Mouse (Mus musculus) heart, adult 11 months (tissue): ENCODE data around the gene Ep300.
"Not testable (repeated sequence)": the region's sequence is repeated elsewhere in the genome, so short reads cannot be mapped to it uniquely, and the experiment has no call there.

Experiments used
- DNase-seq: peaks from one replicate; pipeline ENCODE4 v3.0.0; 2022

The Ep300 gene

GRCm38 (mm10) chr15:81598742-81599141 lies 13.6 kb downstream of the Ep300 start:
- DNase-seq = peak; percentile 78

DNA sequence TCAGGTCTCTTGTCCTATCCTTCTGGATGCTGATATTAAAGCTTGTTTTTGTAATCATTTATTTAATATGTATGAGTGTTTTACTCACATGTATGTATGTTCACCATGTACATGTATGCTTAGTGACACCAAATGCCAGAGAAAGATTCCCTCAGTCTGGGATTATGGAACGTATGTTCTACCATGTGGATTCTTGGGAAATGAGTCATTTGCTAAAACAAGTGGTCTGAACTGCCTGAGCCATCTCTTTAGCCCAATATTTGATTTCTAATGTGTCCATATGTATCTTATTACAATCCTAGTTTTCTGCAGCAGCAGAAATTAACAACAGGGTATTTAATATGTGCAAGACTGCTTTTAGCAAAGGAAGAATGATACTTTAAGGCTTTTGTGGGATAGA lies 20.1 kb downstream of the Ep300 start:
- DNase-seq = no peak

- DNase-seq = no peak
These were observed 21.5 kb downstream of the Ep300 start for GRCm38 (mm10) chr15:81606634-81607033.

GRCm38 (mm10) chr15:81649516-81650455 lies 64.6 kb downstream of the Ep300 start:
- DNase-seq = peak; percentile 93

DNA sequence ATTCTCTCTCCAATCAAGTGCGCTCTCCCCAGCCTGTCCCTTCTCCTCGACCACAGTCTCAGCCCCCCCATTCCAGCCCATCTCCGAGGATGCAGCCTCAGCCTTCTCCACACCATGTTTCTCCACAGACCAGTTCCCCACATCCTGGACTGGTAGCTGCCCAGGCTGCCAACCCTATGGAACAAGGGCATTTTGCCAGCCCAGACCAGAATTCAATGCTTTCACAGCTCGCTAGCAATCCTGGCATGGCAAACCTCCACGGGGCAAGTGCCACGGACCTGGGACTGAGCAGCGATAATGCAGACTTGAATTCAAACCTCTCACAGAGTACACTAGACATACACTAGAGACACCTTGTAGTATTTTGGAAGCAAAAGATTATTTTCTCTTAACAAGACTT lies 65.5 kb downstream of the Ep300 start:
- peak; percentile 90 for DNase-seq

- no peak for DNase-seq
These were observed 76.5 kb downstream of the Ep300 start for GRCm38 (mm10) chr15:81661701-81662100.

GRCm38 (mm10) chr15:81663281-81663680 lies 78.1 kb downstream of the Ep300 start:
- no peak for DNase-seq

DNA sequence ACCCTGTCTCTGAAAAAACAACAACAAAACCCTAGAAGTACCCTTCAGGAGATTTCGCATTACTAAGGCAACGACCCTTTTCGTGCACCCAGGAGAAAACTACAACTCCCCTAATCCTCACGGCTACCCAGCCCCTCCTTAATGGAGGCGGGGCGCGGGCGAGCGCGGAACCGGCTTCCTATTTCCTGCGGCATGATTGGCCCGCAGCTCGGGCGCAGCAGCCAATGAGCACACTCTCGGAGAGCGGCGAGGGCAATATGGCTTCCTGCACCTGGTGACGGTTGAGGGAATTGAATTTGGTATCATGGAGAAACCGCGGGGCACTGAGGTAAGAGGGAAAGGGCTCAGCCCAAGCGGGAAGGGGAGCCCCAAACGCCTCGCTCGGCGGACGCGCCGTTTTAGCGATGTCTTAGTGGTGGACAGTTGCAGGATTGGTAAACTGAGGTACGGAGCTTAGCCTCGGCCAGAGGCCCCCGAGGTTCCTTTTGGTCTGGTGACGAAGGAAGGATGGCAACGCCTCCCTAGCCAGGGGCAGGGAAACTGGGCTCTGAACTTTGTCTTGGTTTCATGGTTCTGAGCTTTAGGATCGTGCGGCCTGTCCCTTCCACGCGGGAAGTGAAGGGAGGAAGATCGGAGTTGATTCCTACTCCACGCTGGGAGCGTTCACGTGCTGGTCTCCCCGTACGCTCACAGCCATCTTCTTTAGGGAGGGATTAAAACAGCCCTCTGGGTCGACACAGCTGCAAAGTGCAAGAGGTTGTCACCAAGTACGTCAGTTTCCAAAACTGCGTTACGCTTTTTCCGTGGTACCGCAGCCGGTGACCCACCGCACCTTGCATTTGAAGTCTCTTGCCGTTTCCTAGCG lies 78.8 kb downstream of the Ep300 start, which contains the start of gene L3mbtl2:
Gene L3mbtl2, plus strand, starts transcription at position 193 of the 865 bp plus-strand sequence.
- DNase-seq = peak; percentile 99

- DNase-seq = no peak
These were observed 81.8 kb downstream of the Ep300 start for GRCm38 (mm10) chr15:81666957-81667356.

GRCm38 (mm10) chr15:81670231-81670640 lies 85.1 kb downstream of the Ep300 start:
- DNase-seq = no peak

DNA sequence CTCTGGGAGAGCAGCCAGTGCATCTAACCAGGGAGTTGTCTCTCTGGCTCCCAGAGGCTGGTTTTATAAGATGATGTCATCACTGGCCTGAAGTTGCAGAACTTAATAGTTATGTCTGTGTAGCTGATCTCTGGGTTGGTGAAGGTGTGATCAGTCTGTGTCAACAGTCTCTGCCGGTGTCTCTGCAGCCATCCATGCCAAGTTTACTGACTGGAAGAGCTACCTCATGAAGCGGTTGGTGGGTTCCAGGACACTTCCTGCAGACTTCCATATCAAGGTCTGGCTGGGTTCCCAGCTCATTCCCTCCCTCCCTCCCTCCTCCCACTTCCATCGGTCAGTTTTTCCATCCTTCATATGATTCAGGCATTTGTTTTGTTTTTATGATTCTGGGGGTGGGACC lies 91.5 kb downstream of the Ep300 start:
- DNase-seq = no peak

DNA sequence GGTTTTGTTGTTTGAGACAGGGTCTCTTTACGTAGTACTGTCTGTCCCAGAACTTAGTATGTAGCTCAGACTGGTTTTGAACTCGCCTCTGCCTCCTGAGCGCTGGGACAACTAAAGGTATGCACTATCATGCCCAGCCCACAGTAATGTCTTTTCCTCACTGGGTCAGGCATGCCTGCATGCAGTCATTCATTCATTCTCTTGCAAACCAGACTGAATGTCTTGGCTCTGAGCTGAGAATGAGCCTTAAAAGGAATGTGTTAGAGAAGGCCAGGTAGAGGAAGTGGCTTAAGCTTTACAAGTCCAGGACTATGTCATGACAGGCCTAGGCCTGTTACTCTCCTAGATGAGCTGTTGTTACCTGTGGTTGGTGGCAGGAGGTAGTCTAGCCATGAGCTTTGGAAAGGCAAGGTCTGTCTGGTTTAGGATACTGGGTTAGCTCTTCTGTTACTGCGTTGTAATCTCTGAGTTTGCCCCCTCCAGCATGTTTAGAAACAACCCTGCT lies 95.2 kb downstream of the Ep300 start:
- no peak for DNase-seq

GRCm38 (mm10) chr15:81693366-81693966 lies 108.3 kb downstream of the Ep300 start:
- DNase-seq = no peak

DNA sequence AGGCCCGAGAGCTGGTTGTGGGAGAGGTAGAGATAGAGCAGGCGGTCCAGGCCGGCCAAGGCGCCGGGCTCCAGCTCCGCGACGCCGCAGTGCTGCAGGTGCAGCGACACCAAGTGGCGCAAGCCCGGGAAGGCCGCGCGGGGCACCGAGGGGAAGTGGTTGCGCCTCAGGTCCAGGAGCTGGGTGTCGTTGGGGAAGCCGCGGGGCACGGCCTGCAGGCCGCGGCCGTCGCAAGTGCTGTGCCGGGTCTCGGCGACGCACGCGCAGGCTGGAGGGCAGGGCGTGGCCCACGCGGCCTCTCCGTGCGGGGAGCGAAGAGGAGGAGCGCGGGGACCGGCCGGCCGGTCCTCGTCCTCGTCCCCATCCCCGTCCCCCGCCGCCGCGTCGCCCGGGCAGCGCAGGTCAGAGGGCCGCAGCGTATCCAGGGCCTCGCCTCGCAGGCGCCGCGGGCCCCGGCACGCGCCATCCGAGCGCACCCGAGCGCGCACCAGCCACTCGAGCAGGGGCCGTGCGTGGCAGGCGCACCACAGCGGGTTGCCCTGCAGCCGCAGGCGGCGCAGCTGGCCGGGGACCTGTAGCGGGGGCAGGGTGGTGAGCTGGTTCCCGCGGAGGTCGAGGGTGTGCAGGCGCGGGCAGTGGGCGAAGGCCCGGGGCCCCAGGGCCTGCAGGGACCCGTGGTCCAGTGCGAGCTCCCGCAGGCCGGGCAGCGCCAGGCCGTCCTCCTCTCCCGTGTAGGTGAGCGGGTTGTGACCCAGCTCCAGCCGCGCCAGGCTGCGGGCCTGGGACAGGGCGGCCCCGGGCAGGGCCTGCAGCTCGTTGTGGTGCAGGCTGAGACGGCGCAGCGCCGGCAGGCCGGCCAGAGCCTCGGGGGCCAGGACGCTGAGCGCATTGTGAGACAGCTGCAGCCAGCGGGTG lies 109.1 kb downstream of the Ep300 start:
- DNase-seq = peak; percentile 98

- peak; percentile 92 for DNase-seq
These were observed 109.7 kb downstream of the Ep300 start for GRCm38 (mm10) chr15:81694891-81695290.

DNA sequence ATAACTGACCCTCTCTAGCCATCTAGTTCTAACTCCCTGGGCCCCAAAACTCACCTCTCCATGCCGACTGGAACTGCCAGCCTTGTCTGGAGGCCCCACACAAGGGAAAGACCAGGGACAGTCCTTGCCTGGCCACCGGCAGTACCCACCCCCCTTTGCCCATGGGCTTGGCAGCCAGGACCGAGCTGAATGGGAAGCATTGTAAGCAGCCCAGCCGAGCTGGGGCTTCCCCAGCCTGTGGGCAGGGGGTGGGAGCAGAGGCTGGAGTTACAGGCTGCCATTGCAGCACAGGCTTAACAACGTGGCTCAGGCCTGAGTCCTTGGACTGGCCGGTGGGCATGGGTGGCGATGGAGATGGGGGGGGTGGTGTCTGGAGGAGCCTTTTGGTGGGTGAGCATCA lies 112.0 kb downstream of the Ep300 start, which contains the start of gene Chadl:
Gene Chadl, minus strand, starts transcription at position 113 of the 400 bp plus-strand sequence.
- peak; percentile 92 for DNase-seq

- peak; percentile 88 for DNase-seq
These were observed 112.7 kb downstream of the Ep300 start for GRCm38 (mm10) chr15:81697847-81698246.

DNA sequence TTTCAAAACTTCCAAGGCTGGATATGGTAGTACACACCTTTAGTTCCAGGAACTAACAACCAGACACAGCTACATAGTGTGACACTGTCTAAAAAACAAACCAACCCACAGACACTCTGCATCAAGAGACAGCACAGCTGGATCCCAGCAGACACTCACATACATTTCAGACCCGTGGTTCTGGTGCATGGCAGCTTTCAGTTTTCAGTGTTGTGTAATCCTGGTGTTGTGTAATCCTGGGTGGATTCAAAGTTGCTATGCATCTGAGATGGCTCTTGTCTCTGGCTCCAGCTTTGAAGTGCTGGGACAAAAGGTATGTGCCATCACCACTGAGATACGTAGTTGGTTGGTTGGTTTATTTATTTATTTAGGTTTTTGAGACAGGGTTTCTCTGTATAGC lies 113.4 kb downstream of the Ep300 start:
- DNase-seq = no peak

GRCm38 (mm10) chr15:81700161-81700560 lies 115.0 kb downstream of the Ep300 start:
- DNase-seq = no peak

GRCm38 (mm10) chr15:81700601-81701000 lies 115.5 kb downstream of the Ep300 start:
- no peak for DNase-seq

- not testable (repeated sequence) for DNase-seq
These were observed 116.2 kb downstream of the Ep300 start for GRCm38 (mm10) chr15:81701350-81701749.
